Mouse (Mus musculus) MEL (cell line): ENCODE measurements around the gene Zbtb46. TPM values are rescaled to one million over a fixed set of nuclear protein-coding genes. Genes with fewer than 3 reads are reported as not detected.

Experiments used
- DNase-seq: peaks from one replicate; pipeline ENCODE4 v3.0.0; 2011; ENCODE audit warnings: low read depth, low spot score
- H3K27ac ChIP-seq: 2 replicates; pipeline ENCODE4 v1.5.1; 2012; ENCODE audit warnings: low read depth, mild to moderate bottlenecking, control low read depth, low read length, moderate library complexity; ENCODE audit not compliant: control insufficient read depth
- H3K27me3 ChIP-seq, 2 experiments: fragments of 150-350 bp in 1 of 2; sonication (generic) in 1 of 2; 2 replicates each; pipeline ENCODE4 v1.6.1; 2012; ENCODE audit warnings: low read length in 2 of 2, mild to moderate bottlenecking in 2 of 2, improper control_type of control experiment in 1 of 2, moderate library complexity in 1 of 2; ENCODE audit not compliant: insufficient read depth in 2 of 2, control insufficient read depth in 1 of 2
- H3K36me3 ChIP-seq, 2 experiments: 2 replicates each; pipeline ENCODE4 v1.6.1; 2012 to 2014; ENCODE audit warnings: low read length in 2 of 2, improper control_type of control experiment in 1 of 2, inconsistent platforms in 1 of 2, mild to moderate bottlenecking in 1 of 2; ENCODE audit not compliant: insufficient read depth in 2 of 2, control insufficient read depth in 1 of 2
- H3K4me1 ChIP-seq, 2 experiments: fragments of 150-350 bp in 1 of 2; sonication (generic) in 1 of 2; 2 replicates each; pipeline ENCODE4 v1.6.1; 2012; ENCODE audit warnings: low read length in 2 of 2, improper control_type of control experiment in 1 of 2, mild to moderate bottlenecking in 1 of 2; ENCODE audit not compliant: insufficient read depth in 2 of 2, control insufficient read depth in 1 of 2
- H3K4me3 ChIP-seq, 2 experiments: fragments of 150-350 bp in 1 of 2; sonication (generic) in 1 of 2; 2 replicates each; pipeline ENCODE4 v1.5.1; 2012; ENCODE audit warnings: low read depth in 2 of 2, low read length in 2 of 2, mild to moderate bottlenecking in 2 of 2, moderate library complexity in 2 of 2, control low read depth in 1 of 2, improper control_type of control experiment in 1 of 2; ENCODE audit not compliant: control insufficient read depth in 1 of 2, insufficient read depth in 1 of 2
- H3K79me2 ChIP-seq: 2 replicates; pipeline ENCODE4 v1.6.1; 2012; ENCODE audit warnings: mild to moderate bottlenecking, low read length, moderate library complexity; ENCODE audit not compliant: control insufficient read depth, poor library complexity, insufficient read depth
- H3K9ac ChIP-seq: 2 replicates; pipeline ENCODE4 v1.6.1; 2012; ENCODE audit warnings: low read depth, mild to moderate bottlenecking, control low read depth, low read length, moderate library complexity; ENCODE audit not compliant: control insufficient read depth, poor library complexity, severe bottlenecking
- H3K9me3 ChIP-seq: fragments of 150-350 bp; sonication (generic); replicated peaks from 2 replicates; pipeline ENCODE4 v1.6.1; 2012; ENCODE audit warnings: mild to moderate bottlenecking, low read length, improper control_type of control experiment, moderate library complexity; ENCODE audit not compliant: insufficient read depth
- BHLHE40 ChIP-seq: IDR thresholded peaks from 2 replicates; pipeline ENCODE4 v1.6.1; 2012; ENCODE audit warnings: low read depth, mild to moderate bottlenecking, inconsistent platforms, low read length, improper control_type of control experiment, borderline replicate concordance
- ELF1 ChIP-seq: IDR thresholded peaks from 2 replicates; pipeline ENCODE4 v1.6.1; 2014; ENCODE audit warnings: low read depth, mild to moderate bottlenecking, inconsistent platforms, low read length, improper control_type of control experiment, moderate library complexity
- EP300 ChIP-seq, 2 experiments: IDR thresholded peaks; 2 replicates each; pipeline ENCODE4 v1.6.1; 2011; ENCODE audit warnings: improper control_type of control experiment in 2 of 2, low read length in 2 of 2, low read depth in 1 of 2, mild to moderate bottlenecking in 1 of 2
- ETS1 ChIP-seq: IDR thresholded peaks from 2 replicates; pipeline ENCODE4 v1.6.1; 2012; ENCODE audit warnings: low read depth, mild to moderate bottlenecking, inconsistent platforms, low read length, improper control_type of control experiment, moderate library complexity
- GABPA ChIP-seq: IDR thresholded peaks from 2 replicates; pipeline ENCODE4 v1.6.1; 2012; ENCODE audit warnings: low read depth, mild to moderate bottlenecking, inconsistent platforms, low read length, improper control_type of control experiment, moderate library complexity
- JUND ChIP-seq: IDR thresholded peaks from 2 replicates; pipeline ENCODE4 v1.6.1; 2011; ENCODE audit warnings: low read depth, mild to moderate bottlenecking, improper control_type of control experiment, low read length
- KAT2A ChIP-seq: conservative IDR thresholded peaks from 2 replicates; pipeline ENCODE4 v1.6.1; 2012; ENCODE audit warnings: low read depth, low read length, improper control_type of control experiment, inconsistent platforms
- MAX ChIP-seq: IDR thresholded peaks from 2 replicates; pipeline ENCODE4 v1.6.1; 2011; ENCODE audit warnings: low read length, improper control_type of control experiment
- MAZ ChIP-seq: IDR thresholded peaks from 2 replicates; pipeline ENCODE4 v1.6.1; 2012; ENCODE audit warnings: low read depth, mild to moderate bottlenecking, inconsistent platforms, low read length, improper control_type of control experiment
- MEF2A ChIP-seq: IDR thresholded peaks from 2 replicates; pipeline ENCODE4 v1.6.1; 2014; ENCODE audit warnings: low read depth, mild to moderate bottlenecking, inconsistent platforms, low read length, improper control_type of control experiment; ENCODE audit not compliant: poor library complexity, insufficient replicate concordance, severe bottlenecking; ENCODE audit errors: extremely low read depth
- MYC ChIP-seq: IDR thresholded peaks from 2 replicates; pipeline ENCODE4 v1.6.1; 2011; ENCODE audit warnings: low read depth, mild to moderate bottlenecking, low read length, improper control_type of control experiment, moderate library complexity
- NRF1 ChIP-seq: IDR thresholded peaks from 2 replicates; pipeline ENCODE4 v1.6.1; 2014; ENCODE audit warnings: low read depth, mild to moderate bottlenecking, inconsistent platforms, low read length, improper control_type of control experiment, moderate library complexity; ENCODE audit not compliant: poor library complexity, insufficient read depth, severe bottlenecking
- POLR2A ChIP-seq, 2 experiments: IDR thresholded peaks; 2 replicates each; pipeline ENCODE4 v1.6.1; 2011 to 2012; ENCODE audit warnings: low read length in 2 of 2, mild to moderate bottlenecking in 2 of 2, control low read depth in 1 of 2, improper control_type of control experiment in 1 of 2, low read depth in 1 of 2, moderate library complexity in 1 of 2; ENCODE audit not compliant: control insufficient read depth in 1 of 2, insufficient read depth in 1 of 2, poor library complexity in 1 of 2
- POLR2AphosphoS5 ChIP-seq: IDR thresholded peaks from 2 replicates; pipeline ENCODE4 v1.6.1; 2012; ENCODE audit warnings: low read depth, borderline replicate concordance, mild to moderate bottlenecking, inconsistent platforms, low read length, moderate library complexity, mixed read lengths
- RAD21 ChIP-seq: IDR thresholded peaks from 2 replicates; pipeline ENCODE4 v1.6.1; 2011; ENCODE audit warnings: mild to moderate bottlenecking, low read depth, low read length, improper control_type of control experiment
- RCOR1 ChIP-seq: IDR thresholded peaks from 2 replicates; pipeline ENCODE4 v1.6.1; 2012; ENCODE audit warnings: low read depth, mild to moderate bottlenecking, inconsistent platforms, low read length, improper control_type of control experiment
- SIN3A ChIP-seq: IDR thresholded peaks from 2 replicates; pipeline ENCODE4 v1.6.1; 2012; ENCODE audit warnings: low read length, improper control_type of control experiment, inconsistent platforms
- TBP ChIP-seq: IDR thresholded peaks from 2 replicates; pipeline ENCODE4 v1.8.0; 2011; ENCODE audit warnings: low read depth, low read length, improper control_type of control experiment
- TCF12 ChIP-seq: IDR thresholded peaks from 2 replicates; pipeline ENCODE4 v1.6.1; 2014; ENCODE audit warnings: low read depth, mild to moderate bottlenecking, inconsistent platforms, low read length, improper control_type of control experiment, moderate library complexity
- UBTF ChIP-seq: IDR thresholded peaks from 2 replicates; pipeline ENCODE4 v1.6.1; 2012; ENCODE audit warnings: low read depth, mild to moderate bottlenecking, inconsistent platforms, low read length, improper control_type of control experiment, moderate library complexity, borderline replicate concordance; ENCODE audit not compliant: insufficient read depth
- USF1 ChIP-seq: IDR thresholded peaks from 2 replicates; pipeline ENCODE4 v1.6.1; 2014; ENCODE audit warnings: low read depth, mild to moderate bottlenecking, inconsistent platforms, low read length, improper control_type of control experiment, moderate library complexity
- USF2 ChIP-seq, 2 experiments: IDR thresholded peaks; 2 replicates each; pipeline ENCODE4 v1.6.1; 2011 to 2012; ENCODE audit warnings: improper control_type of control experiment in 2 of 2, low read length in 2 of 2, borderline replicate concordance in 1 of 2, inconsistent platforms in 1 of 2, low read depth in 1 of 2, mild to moderate bottlenecking in 1 of 2; ENCODE audit not compliant: insufficient read depth in 1 of 2
- ZMIZ1 ChIP-seq: IDR thresholded peaks from 2 replicates; pipeline ENCODE4 v1.6.1; 2012; ENCODE audit warnings: low read depth, mild to moderate bottlenecking, inconsistent platforms, low read length, improper control_type of control experiment, moderate library complexity
- polyA plus RNA-seq, 2 experiments: library from polyadenylated mRNA; stranded (reverse) in 1 of 2; unstranded in 1 of 2; fragments of >175 nt in 1 of 2; fragments of >200 nt in 1 of 2; gene quantifications; 2 replicates each; pipeline versions ENCODE4 v1.2.1 to v1.2.4; 2012; ENCODE audit warnings: low replicate concordance in 2 of 2, low read depth in 1 of 2; ENCODE audit not compliant: insufficient read length in 2 of 2, insufficient read depth in 1 of 2, missing spikeins in 1 of 2
- total RNA-seq: library from RNA; depleted of rRNA; stranded (reverse); fragments of 300-350 nt; gene quantifications from 2 replicates; pipeline ENCODE4 v1.2.3, GENCODE M21; 2012

The Zbtb46 gene
- total and polyA plus RNA-seq, 3 experiments, result 0.23 to 0.64 TPM; not detected in 1

DNA sequence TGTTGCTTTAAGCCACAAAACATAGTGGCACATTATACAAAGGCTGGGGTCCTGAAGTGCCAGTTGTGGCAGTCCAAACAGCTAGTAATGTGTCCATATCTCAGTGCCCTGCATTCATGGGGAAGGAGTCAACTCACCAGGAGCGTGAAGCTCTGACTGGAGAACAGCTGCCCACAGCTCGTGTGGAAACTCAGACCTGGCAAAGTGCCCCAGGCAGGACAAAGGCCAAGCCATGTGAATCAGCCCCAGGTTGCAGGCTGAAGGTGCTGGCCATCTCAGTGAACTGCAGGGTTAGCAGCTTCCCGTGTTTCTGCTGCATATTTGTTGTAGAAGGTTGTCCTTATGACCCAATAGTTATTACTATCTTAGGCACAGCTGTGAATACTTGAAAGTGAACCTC is 43.3 kb downstream of the Zbtb46 start:
- Histone ChIP-seq H3K4me3 (no peak overlapping the region), H3K36me3 (peaks cover 0 to 3% of the 10 kb centered on the region in 2 experiments; a peak in 1 of 4 replicates), H3K27me3 (no peaks in the 10 kb centered on the region; a peak in 1 of 4 replicates)
- TF ChIP-seq NRF1, result no peak
- TF ChIP-seq TBP, result no peak
- no peak for TF ChIP-seq USF1
- TF ChIP-seq POLR2A (IDR thresholded peaks at IDR 0.05; ENCODE audit: control insufficient read depth in 1 of 2, insufficient read depth in 1 of 2, low read depth in 1 of 2, low read length in 2 of 2, poor library complexity in 1 of 2), result no peak
- TF ChIP-seq EP300 (IDR thresholded peaks at IDR 0.05; ENCODE audit: low read depth in 1 of 2, low read length in 2 of 2), result no peak
- TF ChIP-seq MAX, result no peak
- TF ChIP-seq TCF12, result no peak
- TF ChIP-seq MEF2A, result no peak
- no peak for TF ChIP-seq RCOR1
- TF ChIP-seq JUND, result no peak
- TF ChIP-seq ELF1, result no peak
- TF ChIP-seq ETS1, result no peak
- no peak for TF ChIP-seq MYC
- no peak for TF ChIP-seq RAD21
- TF ChIP-seq ZMIZ1, result no peak
- TF ChIP-seq, all 39 proteins: peak for 0
- Histone ChIP-seq H3K79me2 (no peaks in the 10 kb centered on the region), H3K4me1 (peaks cover 0 to 21% of the 10 kb centered on the region in 2 experiments; a peak in 2 of 4 replicates), H3K27ac (no peak overlapping the region), H3K9me3 (no peaks in the 10 kb centered on the region), H3K9ac (no peak overlapping the region)
- no peak for DNase-seq

DNA sequence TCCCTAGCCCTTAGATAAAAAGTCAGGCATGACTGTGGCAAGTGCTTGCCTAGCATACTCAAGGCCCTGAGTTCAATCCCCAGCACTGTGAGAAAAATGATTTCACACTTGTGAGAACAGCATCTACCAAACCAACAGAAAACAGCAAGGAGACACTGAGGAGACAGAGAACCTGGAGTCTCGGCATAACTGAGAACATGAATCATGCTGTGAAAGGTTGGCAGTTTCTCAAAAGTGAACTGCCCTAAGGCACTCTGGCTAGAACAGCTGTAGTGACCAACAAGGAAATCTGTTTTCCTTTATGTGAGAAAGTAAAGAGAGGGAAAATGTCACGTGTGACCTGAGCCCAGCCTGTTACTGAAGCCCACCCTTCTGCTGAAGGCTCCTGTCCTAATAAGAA is 46.1 kb downstream of the Zbtb46 start:
- H3K27ac ChIP-seq, result no peak overlapping the region

More for the DNA sequence above, 46.1 kb downstream of the Zbtb46 start:
- H3K4me3 ChIP-seq, result no peak overlapping the region
- H3K36me3 ChIP-seq, result no peaks in the 10 kb centered on the region; a peak in 1 of 4 replicates
- H3K27me3 ChIP-seq, result no peaks in the 10 kb centered on the region; a peak in 1 of 4 replicates
- DNase-seq, result no peak
- H3K4me1 ChIP-seq, result 0 out of 4 replicates have a peak, but pooled peaks cover 0 to 4% of the 10 kb centered on the region in 2 experiments
- no peak overlapping the region for H3K9ac ChIP-seq
- TF ChIP-seq SIN3A (no peak), KAT2A (no peak), GABPA (no peak), UBTF (no peak), MYC (no peak), MAZ (no peak), USF2 (IDR thresholded peaks at IDR 0.05; ENCODE audit: borderline replicate concordance in 1 of 2, insufficient read depth in 1 of 2, low read depth in 1 of 2, low read length in 2 of 2) (no peak), POLR2A (IDR thresholded peaks at IDR 0.05; ENCODE audit: control insufficient read depth in 1 of 2, insufficient read depth in 1 of 2, low read depth in 1 of 2, low read length in 2 of 2, poor library complexity in 1 of 2) (no peak), BHLHE40 (no peak), JUND (no peak), MAX (no peak), POLR2AphosphoS5 (no peak)
- H3K9me3 ChIP-seq, result no peaks in the 10 kb centered on the region
- H3K79me2 ChIP-seq, result no peaks in the 10 kb centered on the region
